Mouse (Mus musculus): ENCODE data around the gene Elf3. TPM values are rescaled to one million over a fixed set of nuclear protein-coding genes. Genes with fewer than 3 reads are reported as not detected.
"Not testable (repeated sequence)": the region's sequence is repeated elsewhere in the genome, so short reads cannot be mapped to it uniquely, and the experiment has no call there.

The Elf3 gene
- polyA plus RNA-seq, 1 experiment from 2014 or later: 3.4 TPM

DNA sequence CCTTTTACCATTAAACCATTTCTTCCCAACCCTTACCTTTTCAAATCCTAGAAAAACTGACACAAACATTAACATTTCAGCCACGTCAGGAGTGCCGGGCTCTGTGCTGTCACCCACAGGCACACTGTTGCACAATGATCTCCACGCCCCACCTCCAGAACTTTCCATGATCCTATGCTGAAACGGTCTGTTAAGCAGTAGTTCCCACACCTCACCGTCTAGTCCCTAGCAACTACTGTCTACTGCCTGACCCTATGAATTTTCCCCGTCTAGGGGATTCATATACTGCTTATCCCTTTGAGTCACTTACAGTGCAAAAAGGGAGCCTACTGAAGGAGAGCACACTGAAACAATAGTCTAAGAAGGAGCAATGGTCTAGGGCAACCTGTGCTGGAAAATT, 24.4 kb downstream of the Elf3 start:
- Histone ChIP-seq H3K27me3 (no peaks in the 10 kb centered on the region), H3K9ac (no peak overlapping the region), H3K27ac (no peak overlapping the region), H3K4me3 (no peak overlapping the region), H3K4me1 (no peaks in the 10 kb centered on the region), H3K36me3 (no peaks in the 10 kb centered on the region), H3K4me2 (replicated peaks) (no peak overlapping the region), H3K9me3 (no peaks in the 10 kb centered on the region)
- ATAC-seq (ENCODE audit: low FRiP score, low read depth): no peak
- 89% methylated on average over 6 of the region's 6 CpGs for WGBS

DNA sequence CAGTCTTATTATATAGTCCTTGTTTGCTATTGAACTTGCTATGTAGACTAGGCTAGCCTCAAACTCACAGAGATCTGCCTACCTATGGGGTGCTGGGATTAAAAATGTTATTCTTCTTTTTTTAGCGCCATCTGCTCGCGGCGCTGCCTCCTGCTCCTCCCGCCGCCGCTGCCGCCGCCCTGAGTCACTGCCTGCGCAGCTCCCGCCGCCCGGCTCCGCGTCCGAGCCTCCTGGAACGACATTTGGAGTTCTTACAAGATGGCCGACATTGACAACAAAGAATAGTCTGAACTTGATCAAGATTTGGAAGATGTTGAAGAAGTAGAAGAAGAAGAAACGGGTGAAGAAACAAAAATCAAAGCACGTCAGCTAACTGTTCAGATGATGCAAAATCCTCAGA, 26.5 kb downstream of the Elf3 start:
- H3K36me3 ChIP-seq; H3K27me3 ChIP-seq; H3K4me1 ChIP-seq; H3K9me3 ChIP-seq; H3K9ac ChIP-seq; H3K4me3 ChIP-seq; ATAC-seq (ENCODE audit: low FRiP score, low read depth); H3K4me2 ChIP-seq (replicated peaks); H3K27ac ChIP-seq: not testable (repeated sequence)
- WGBS: 78% methylated on average over 20 of the region's 20 CpGs

DNA sequence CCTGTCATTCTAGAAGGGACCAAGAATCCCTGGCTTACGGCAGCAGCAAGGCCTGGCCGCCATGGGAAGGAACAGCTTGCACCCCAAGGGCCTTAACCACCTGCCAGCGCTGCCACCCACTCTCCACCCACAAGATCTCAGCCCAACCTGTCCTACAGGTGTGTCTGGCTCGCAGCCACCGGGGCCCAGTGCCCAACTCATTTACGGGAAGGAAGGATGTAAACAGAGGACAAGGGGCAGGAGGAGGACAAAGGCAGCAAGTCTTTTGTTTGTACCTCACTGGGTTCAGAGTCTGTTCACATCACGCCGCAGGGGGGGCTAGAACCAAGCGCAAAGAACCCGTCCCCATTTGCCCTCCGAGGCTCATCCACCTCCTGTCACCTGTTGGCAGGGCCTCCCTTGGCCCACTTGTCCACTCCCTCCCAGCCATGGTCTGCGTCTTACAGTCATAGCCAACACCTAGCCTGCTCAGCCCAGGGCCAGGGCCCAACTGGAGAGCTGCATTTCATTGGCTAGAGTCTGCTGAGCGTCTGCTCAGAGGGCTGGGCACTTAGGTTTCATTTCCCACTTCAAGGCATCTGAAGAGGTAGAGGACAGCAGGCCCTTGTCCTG, 30.9 kb downstream of the Elf3 start:
- Histone ChIP-seq H3K9me3 (no peaks in the 10 kb centered on the region), H3K27me3 (no peaks in the 10 kb centered on the region), H3K36me3 (no peaks in the 10 kb centered on the region), H3K4me2 (replicated peaks) (no peak overlapping the region), H3K4me1 (no peaks in the 10 kb centered on the region), H3K9ac (no peak overlapping the region), H3K27ac (no peak overlapping the region), H3K4me3 (no peak overlapping the region)
- WGBS: 79% methylated on average over 13 of the region's 13 CpGs
- no peak for ATAC-seq (ENCODE audit: low FRiP score, low read depth)

DNA sequence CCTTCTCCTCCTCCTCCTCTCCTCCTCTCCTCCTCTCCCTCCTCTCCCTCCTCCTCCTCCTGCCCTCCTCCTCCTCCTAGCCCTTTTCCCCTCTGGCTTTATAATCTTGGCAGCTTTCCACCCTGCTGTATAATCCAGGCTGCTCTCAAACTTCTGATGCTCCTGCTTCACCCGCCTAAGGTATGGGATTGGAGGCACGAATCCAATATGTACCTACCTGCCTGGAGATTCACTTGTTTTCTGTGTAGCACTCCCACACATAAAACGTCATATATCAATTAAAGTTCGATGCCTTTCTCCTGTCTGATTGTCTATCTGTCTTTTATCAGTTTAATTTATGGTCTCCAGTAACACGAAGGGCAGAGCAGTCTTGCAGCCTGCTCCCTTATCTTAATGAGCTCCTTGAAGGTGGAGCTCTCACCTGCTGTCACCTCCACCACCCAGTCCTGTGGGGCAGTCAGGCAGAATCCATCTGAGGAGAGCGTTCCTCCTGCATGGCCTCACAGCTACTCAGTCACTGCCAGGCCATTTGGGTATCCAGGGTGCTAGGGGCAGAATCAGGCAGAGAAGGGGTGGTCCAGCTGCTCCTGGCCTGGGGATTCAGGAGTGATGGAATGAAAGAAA, 33.3 kb downstream of the Elf3 start:
- no peak overlapping the region for H3K4me3 ChIP-seq
- WGBS: 31% methylated on average over 6 of the region's 6 CpGs
- no peak for ATAC-seq (ENCODE audit: low FRiP score, low read depth)
- H3K9me3 ChIP-seq: no peaks in the 10 kb centered on the region
- H3K4me1 ChIP-seq: no peaks in the 10 kb centered on the region
- H3K9ac ChIP-seq: no peak overlapping the region
- no peak overlapping the region for H3K4me2 ChIP-seq (replicated peaks)
- H3K27ac ChIP-seq: no peak overlapping the region
- no peaks in the 10 kb centered on the region for H3K36me3 ChIP-seq
- H3K27me3 ChIP-seq: no peaks in the 10 kb centered on the region

DNA sequence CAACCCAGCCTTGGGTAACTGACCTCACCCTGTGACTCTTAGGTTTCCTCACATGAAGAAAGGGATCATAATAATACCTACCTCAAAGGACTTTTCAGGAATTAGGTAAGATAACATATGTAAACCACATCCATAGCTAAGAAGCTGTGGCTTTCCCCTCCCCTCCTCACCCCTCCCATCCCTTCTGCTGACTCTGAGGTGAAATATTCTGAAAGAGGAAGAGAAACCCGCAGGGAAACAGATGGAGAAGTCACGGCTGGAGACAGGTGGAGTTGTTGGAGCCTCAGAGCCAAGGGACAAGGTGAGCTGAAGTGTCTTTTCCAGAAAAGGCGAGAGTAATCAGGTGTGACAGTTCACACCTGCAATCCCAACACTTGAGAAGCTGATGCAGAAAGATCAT, 34.2 kb downstream of the Elf3 start:
- WGBS: 76% methylated on average over 3 of the region's 3 CpGs

DNA sequence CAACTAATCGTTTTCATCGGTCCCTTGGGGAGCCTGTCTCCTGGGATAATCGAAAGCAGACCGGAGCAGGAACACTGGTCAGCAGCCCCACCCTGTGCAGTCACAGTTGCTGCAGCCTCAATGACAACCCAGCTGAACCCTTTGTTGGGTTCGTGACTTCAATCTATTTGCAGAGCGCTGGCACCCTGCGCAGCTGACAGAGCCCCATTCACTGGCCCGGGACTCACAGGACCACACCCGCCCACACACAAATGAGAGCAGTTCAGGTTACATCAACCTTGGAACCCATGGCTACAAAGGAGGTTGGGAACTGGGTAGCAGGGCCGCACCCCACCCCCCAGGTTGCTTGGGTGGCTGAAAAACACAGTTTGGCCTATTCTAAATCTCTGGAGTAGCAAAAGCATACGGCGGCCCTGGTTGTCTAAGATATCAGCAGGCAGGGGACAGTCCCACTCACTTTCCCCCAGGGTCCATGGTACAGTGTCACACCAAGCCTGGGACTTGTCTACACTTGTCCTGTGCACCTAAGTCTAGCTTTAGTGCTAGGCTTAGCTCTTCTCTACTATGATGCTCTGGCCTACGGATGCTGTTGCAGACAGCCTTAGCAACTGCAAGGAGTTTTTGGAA, 40.6 kb downstream of the Elf3 start:
- no peak overlapping the region for H3K4me2 ChIP-seq (replicated peaks)
- H3K36me3 ChIP-seq: no peaks in the 10 kb centered on the region
- H3K9ac ChIP-seq: no peak overlapping the region
- 50% methylated on average over 13 of the region's 13 CpGs for WGBS
- no peak for ATAC-seq (ENCODE audit: low FRiP score, low read depth)
- no peaks in the 10 kb centered on the region for H3K9me3 ChIP-seq
- no peaks in the 10 kb centered on the region for H3K27me3 ChIP-seq
- H3K4me3 ChIP-seq: no peak overlapping the region
- H3K27ac ChIP-seq: no peak overlapping the region
- 0 out of 2 replicates have a peak, but pooled peaks cover 5% of the 10 kb centered on the region for H3K4me1 ChIP-seq

More for the DNA sequence above, 34.2 kb downstream of the Elf3 start:
- ATAC-seq (ENCODE audit: low FRiP score, low read depth): no peak
- Histone ChIP-seq H3K4me3 (no peak overlapping the region), H3K4me2 (replicated peaks) (no peak overlapping the region), H3K27me3 (no peaks in the 10 kb centered on the region), H3K4me1 (no peaks in the 10 kb centered on the region), H3K9me3 (no peaks in the 10 kb centered on the region), H3K36me3 (no peaks in the 10 kb centered on the region), H3K27ac (no peak overlapping the region), H3K9ac (no peak overlapping the region)

DNA sequence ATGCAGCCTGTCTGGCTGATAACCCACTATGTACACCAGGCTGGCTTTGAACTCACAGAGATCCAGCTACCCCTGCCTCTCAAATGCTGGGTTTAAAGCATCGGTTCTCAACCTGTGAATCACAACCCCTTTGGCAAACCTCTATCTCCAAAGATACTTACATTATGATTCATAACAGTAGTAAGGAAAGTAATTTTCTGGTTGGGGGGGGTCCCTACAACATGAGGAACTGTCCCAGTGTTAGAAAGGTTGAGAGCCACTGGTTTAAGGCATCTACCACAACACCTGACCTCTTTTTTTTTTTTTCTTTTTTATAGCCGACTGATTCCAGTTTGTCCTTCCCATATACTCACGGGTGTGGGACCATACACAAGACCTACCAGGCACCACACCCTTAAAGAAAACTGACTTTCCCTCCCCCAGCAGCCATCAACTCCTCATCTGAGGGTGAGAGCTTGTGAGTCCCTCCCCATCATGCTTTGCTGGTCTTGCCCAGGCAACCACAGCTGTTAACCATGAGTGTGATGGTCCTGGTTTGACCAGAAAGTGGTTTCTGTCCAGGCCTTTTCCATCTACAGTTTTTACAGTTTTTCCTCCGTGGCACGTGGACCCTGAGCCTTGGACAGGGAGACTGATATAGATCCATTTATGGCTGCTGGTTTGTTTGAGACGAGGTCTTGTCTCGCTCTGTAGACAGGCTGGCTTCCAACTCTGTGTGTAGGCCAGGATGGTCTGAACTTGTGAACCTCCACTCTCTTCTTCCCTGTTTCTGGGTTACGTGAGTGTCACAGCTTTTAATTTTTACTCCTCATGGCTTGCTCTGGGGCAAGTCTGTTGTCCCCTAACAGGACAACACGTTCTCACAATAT, 44.4 kb downstream of the Elf3 start:
- no peak for ATAC-seq (ENCODE audit: low FRiP score, low read depth)
- WGBS: 83% methylated on average over 9 of the region's 9 CpGs

DNA sequence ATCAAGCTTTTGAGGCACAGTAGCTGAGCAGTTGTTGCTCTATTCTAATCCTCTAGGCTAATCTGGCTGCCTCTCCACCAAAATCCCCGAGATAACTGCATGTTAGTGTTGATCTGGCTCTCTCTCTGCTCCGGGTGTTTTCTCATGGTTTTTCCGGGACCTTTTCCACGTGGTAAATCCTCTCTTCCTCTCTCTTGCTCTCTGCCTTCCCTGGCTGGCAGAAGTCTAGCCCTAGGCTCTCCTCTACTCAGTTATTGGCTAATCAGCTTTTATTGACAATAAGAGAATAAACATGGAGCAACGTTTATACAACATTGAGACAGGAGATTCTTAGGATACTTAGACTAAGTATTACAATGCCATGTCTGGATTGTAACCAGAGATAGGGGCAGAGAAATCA, 47.9 kb downstream of the Elf3 start:
- no peaks in the 10 kb centered on the region for H3K9me3 ChIP-seq
- no peaks in the 10 kb centered on the region for H3K4me1 ChIP-seq
- no peak overlapping the region for H3K9ac ChIP-seq
- no peaks in the 10 kb centered on the region for H3K27me3 ChIP-seq
- no peak overlapping the region for H3K4me3 ChIP-seq
- no peak overlapping the region for H3K4me2 ChIP-seq (replicated peaks)
- 63% methylated on average over 5 of the region's 5 CpGs for WGBS
- no peak overlapping the region for H3K27ac ChIP-seq
- no peaks in the 10 kb centered on the region for H3K36me3 ChIP-seq
- no peak for ATAC-seq (ENCODE audit: low FRiP score, low read depth)

More for the DNA sequence above, 44.4 kb downstream of the Elf3 start:
- no peak overlapping the region for H3K9ac ChIP-seq
- H3K36me3 ChIP-seq: no peaks in the 10 kb centered on the region
- H3K27ac ChIP-seq: no peak overlapping the region
- 0 out of 2 replicates have a peak, but pooled peaks cover 5% of the 10 kb centered on the region for H3K4me1 ChIP-seq
- H3K27me3 ChIP-seq: no peaks in the 10 kb centered on the region
- no peaks in the 10 kb centered on the region for H3K9me3 ChIP-seq
- no peak overlapping the region for H3K4me2 ChIP-seq (replicated peaks)
- no peak overlapping the region for H3K4me3 ChIP-seq

DNA sequence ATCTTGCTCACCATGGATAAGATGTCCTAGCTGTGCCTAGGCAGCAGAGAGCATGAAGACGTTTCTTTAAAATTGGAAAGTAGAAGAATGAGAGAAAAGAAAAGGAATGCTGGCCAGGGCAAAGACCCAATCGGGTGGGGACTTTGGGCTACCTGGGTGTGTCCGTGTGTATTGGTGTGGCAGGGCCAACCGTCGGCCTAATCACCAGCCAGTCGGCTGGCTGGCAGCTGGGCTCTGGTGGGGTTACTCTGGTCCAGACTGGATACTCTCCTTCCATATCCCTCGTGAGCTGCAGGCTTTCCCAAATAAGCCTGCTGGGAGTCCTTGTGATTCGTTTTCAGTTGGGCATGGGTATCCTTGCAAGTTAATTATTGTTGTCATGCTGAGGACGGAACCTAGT, 49.7 kb downstream of the Elf3 start:
- no peak for ATAC-seq (ENCODE audit: low FRiP score, low read depth)
- Histone ChIP-seq H3K9ac (no peak overlapping the region), H3K36me3 (no peaks in the 10 kb centered on the region), H3K9me3 (no peaks in the 10 kb centered on the region), H3K27me3 (no peaks in the 10 kb centered on the region), H3K4me2 (replicated peaks) (no peak overlapping the region), H3K4me1 (0 out of 2 replicates have a peak, but pooled peaks cover 12% of the 10 kb centered on the region), H3K4me3 (no peak overlapping the region), H3K27ac (no peak overlapping the region)
- 71% methylated on average over 9 of the region's 9 CpGs for WGBS

DNA sequence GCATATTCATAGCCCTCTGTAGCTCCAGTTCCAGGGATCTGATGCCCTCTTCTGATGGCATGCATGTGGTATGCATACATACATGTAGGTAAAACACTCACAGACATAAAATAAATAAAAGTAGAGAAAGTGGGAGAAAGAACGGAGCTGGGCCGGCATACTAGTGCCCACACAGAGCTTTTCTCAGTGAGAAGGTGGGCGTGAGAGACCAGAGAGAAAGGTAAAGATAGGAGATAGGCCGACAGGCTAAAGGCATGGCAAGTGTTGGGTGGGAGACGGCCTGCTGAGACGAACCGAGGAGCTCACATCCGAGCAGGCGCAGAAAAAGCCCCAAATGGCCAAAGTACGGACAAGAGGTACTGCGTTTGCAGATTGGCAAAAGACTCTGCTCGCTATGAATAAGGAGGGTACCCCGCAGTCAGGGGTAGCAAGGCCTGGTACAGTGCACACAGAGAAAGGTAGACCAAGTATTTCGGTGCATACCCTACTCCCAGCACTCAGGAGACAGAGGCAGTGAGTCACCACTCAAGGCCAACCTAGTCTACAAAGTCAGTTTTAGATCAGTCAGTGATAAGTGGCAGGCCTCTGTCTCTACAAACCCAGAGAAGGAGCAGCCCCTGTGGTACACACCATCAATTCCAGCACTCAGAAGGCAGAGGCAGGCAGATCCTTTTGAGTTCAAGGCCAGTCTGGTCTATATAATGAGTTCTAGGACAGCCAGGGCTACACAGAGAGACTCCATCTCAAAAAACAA, 51.6 kb downstream of the Elf3 start:
- H3K4me2 ChIP-seq (replicated peaks): no peak overlapping the region
- H3K27me3 ChIP-seq: no peaks in the 10 kb centered on the region
- peaks cover 19% of the 10 kb centered on the region for H3K4me1 ChIP-seq
- ATAC-seq (ENCODE audit: low FRiP score, low read depth): no peak
- WGBS: 92% methylated on average over 14 of the region's 14 CpGs
- H3K4me3 ChIP-seq: no peak overlapping the region
- no peaks in the 10 kb centered on the region for H3K9me3 ChIP-seq
- H3K9ac ChIP-seq: no peak overlapping the region
- no peak overlapping the region for H3K27ac ChIP-seq
- H3K36me3 ChIP-seq: no peaks in the 10 kb centered on the region

DNA sequence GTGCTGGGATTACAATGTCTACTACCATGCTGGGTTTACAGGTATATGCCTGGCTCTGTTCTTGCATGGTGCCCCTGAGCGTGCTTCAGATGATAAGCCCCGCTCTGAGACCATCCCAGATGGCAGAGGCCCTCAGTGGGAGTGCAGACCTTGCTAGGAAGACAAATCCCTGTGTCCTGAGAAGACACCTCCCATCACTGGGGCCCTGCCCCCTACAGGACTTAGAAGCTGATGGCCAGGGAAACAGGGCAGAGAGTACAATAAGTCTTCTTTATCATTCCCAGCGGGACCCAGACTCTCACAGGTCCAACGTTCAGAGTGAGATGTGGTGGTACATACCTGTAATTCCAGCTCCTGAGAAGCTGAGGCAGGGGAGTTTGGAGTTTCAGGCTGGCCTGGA, 53.1 kb downstream of the Elf3 start:
- no peak overlapping the region for H3K27ac ChIP-seq
- H3K4me1 ChIP-seq: peaks cover 19% of the 10 kb centered on the region
- H3K27me3 ChIP-seq: no peaks in the 10 kb centered on the region
- H3K9me3 ChIP-seq: no peaks in the 10 kb centered on the region
- no peak overlapping the region for H3K4me2 ChIP-seq (replicated peaks)
- no peak for ATAC-seq (ENCODE audit: low FRiP score, low read depth)
- H3K4me3 ChIP-seq: no peak overlapping the region
- 56% methylated on average over 4 of the region's 4 CpGs for WGBS
- H3K9ac ChIP-seq: no peak overlapping the region
- no peaks in the 10 kb centered on the region for H3K36me3 ChIP-seq
